In the genomic region with DNA sequence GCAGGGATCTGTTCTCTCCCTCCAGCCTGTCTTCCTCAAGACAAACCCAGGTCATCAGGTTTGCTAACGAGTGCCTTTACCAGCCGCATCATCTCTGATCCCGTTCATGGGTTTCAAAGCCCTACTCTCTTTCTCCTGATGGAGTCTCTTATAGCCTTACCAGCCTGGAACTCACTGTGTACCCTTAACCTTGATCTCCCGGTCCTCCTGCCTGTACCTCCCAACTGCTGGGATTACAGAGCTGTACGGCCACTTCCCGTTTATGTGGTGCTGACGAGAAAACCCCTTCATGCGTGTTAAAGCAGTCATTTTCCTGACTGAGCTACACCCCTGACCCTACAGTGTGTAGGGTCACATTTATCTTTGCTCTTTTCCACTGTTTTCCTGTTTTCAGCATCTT, we compare ENCODE assay signal across 13 mouse cellular contexts. TPM values are rescaled to one million over a fixed set of nuclear protein-coding genes. Genes with fewer than 3 reads are reported as not detected.
A peak's percentile ranks its signal among the peaks of the same experiment; 100 is the strongest.
DNase-seq lines count a peak whose midpoint lies in the region; ATAC-seq and TF ChIP-seq lines count a peak whose summit lies in the region.
"Had no signal": no experiment of that assay in that cellular context is flagged by ENCODE, and none has a peak within 500 bp of the region (broad histone marks: within the 10 kb centered on the region; RNA-seq: fewer than 3 reads in every experiment).

No protein-coding gene starts in this region.

- no peak overlapping the region for H3K4me2 ChIP-seq in kidney, embryonic 15.5 days
- H3K4me2 ChIP-seq: forebrain, embryonic 13.5 days; lung, embryonic 15.5 days had no signal

- no peak for TF ChIP-seq POLR2A in embryonic fibroblast, embryonic 13.5 days (IDR thresholded peaks at IDR 0.05; ENCODE audit: low read depth, low read length)

- no peaks in the 10 kb centered on the region for H3K79me3 ChIP-seq in C2C12 (ENCODE audit: low read depth)

- H3K4me1 ChIP-seq in kidney, embryonic 15.5 days, result peaks cover 31% of the 10 kb centered on the region
- H3K4me1 ChIP-seq in embryonic fibroblast, embryonic 13.5 days (ENCODE audit: control insufficient read depth, insufficient read depth, low read length), result peaks cover 18% of the 10 kb centered on the region
- H3K4me1 ChIP-seq: forebrain, embryonic 13.5 days had no signal

- 28% methylated on average over 8 of the region's 8 CpGs for WGBS in kidney, embryonic 15.5 days

- H3K79me2 ChIP-seq in C2C12 (ENCODE audit: control insufficient read depth, insufficient read depth), result no peaks in the 10 kb centered on the region

- no peaks in the 10 kb centered on the region for H3K27me3 ChIP-seq in kidney, embryonic 15.5 days
- H3K27me3 ChIP-seq in C2C12 (ENCODE audit: control insufficient read depth, insufficient read depth, insufficient read length), result no peaks in the 10 kb centered on the region
- H3K27me3 ChIP-seq: forebrain, embryonic 13.5 days; lung, embryonic 15.5 days had no signal

- H3K4me3 ChIP-seq in kidney, embryonic 15.5 days (replicated peaks), result no peak overlapping the region
- H3K4me3 ChIP-seq in C2C12 (ENCODE audit: insufficient read depth, poor library complexity, severe bottlenecking), result peak overlapping the region; percentile 18
- H3K4me3 ChIP-seq in embryonic fibroblast, embryonic 13.5 days (ENCODE audit: insufficient read depth, low read length), result no peak overlapping the region
- H3K4me3 ChIP-seq: forebrain, embryonic 13.5 days; lung, embryonic 15.5 days had no signal

- H3K27ac ChIP-seq in kidney, embryonic 15.5 days, result peak overlapping the region; percentile 81; the same call in 1 of the 2 replicates
- H3K27ac ChIP-seq in embryonic fibroblast, embryonic 13.5 days (ENCODE audit: insufficient read depth, low read length), result peak overlapping the region; percentile 64
- H3K27ac ChIP-seq: forebrain, embryonic 13.5 days; lung, embryonic 15.5 days had no signal

- peak; percentile 46; the same call in 1 of the 2 replicates for ATAC-seq in kidney, embryonic 15.5 days (replicated peaks; ENCODE audit: low FRiP score)
- 0 out of 2 replicates have a peak, but pooled peaks have one; percentile 21 for ATAC-seq in megakaryocyte progenitor cell, adult 5-6 weeks (replicated peaks; ENCODE audit: poor library complexity)
- ATAC-seq: forebrain, embryonic 13.5 days; midbrain, embryonic 16.5 days had no signal

- DNase-seq in kidney, adult 9 months, result no peak
- DNase-seq in layer of hippocampus, postnatal 14 days (ENCODE audit: low spot score in 2 of 2), result no peak
- no peak for DNase-seq in layer of hippocampus, postnatal 25 days (ENCODE audit: extremely low spot score in 1 of 2, low spot score in 1 of 2)
- DNase-seq in right cerebral cortex, postnatal 36 days (ENCODE audit: low spot score in 2 of 2), result no peak
- DNase-seq: embryo, embryonic 11 days had no signal

- H3K36me3 ChIP-seq in kidney, embryonic 15.5 days, result no peaks in the 10 kb centered on the region
- H3K36me3 ChIP-seq in C2C12 (ENCODE audit: control insufficient read depth, insufficient read depth), result no peaks in the 10 kb centered on the region
- H3K36me3 ChIP-seq: lung, embryonic 15.5 days had no signal

- H3K9me3 ChIP-seq in kidney, embryonic 15.5 days (replicated peaks), result no peaks in the 10 kb centered on the region
- H3K9me3 ChIP-seq: forebrain, embryonic 13.5 days; G1E; lung, embryonic 15.5 days had no signal

- no peak for TF ChIP-seq CTCF in C2C12 (IDR thresholded peaks at IDR 0.05; ENCODE audit: control insufficient read depth, insufficient read depth, insufficient read length)
- TF ChIP-seq CTCF in embryonic fibroblast, embryonic 13.5 days (IDR thresholded peaks at IDR 0.05; ENCODE audit: borderline replicate concordance, insufficient read depth, low read length), result no peak

- no peak overlapping the region for H3ac ChIP-seq in C2C12 (ENCODE audit: control insufficient read depth, insufficient read length, low read depth)

- no peak overlapping the region for H3K9ac ChIP-seq in kidney, embryonic 15.5 days
- H3K9ac ChIP-seq: forebrain, embryonic 13.5 days; lung, embryonic 15.5 days had no signal

TF ChIP-seq in C2C12, 6 proteins besides CTCF, POLR2A, EP300 and RAD21:
- TF ChIP-seq FOSL1 (IDR thresholded peaks at IDR 0.05; ENCODE audit: insufficient read depth, low read length, poor library complexity, severe bottlenecking) (no peak), CEBPB (IDR thresholded peaks at IDR 0.05; ENCODE audit: low read depth) (no peak), MAX (IDR thresholded peaks at IDR 0.05) (no peak), MYOG (IDR thresholded peaks at IDR 0.05; ENCODE audit: control insufficient read depth, extremely low read depth, insufficient read length) (no peak), MYOD1 (IDR thresholded peaks at IDR 0.05; ENCODE audit: control insufficient read depth, insufficient read length, low read depth) (no peak), USF1 (IDR thresholded peaks at IDR 0.05; ENCODE audit: low read depth) (no peak)

RNA-seq across cellular contexts. Expression of a gene that starts 39.4 kb away (rescaled TPM):
- 16.8 and 17.1 TPM in 2 replicates for polyA plus RNA-seq in kidney, embryonic 15.5 days (2015; fragmentation: Nextera tagmentation; extraction: Ambion mirVana)
- 6.6 TPM for polyA plus RNA-seq in C2C12 (2012; fragmentation: generic; extraction: Trizol)
- polyA plus RNA-seq in embryonic fibroblast, embryonic 13.5 days (2011; ENCODE audit: insufficient read length, low read depth, missing spikeins), result 25.1 and 33.9 TPM in 2 replicates
- 62.9 and 66.8 TPM in 2 replicates for total RNA-seq in megakaryocyte progenitor cell, adult 5-6 weeks (2015)
- total RNA-seq in megakaryocyte progenitor cell, adult 5-6 weeks (2017), result 43.6 and 57.8 TPM in 2 replicates
- total RNA-seq in layer of hippocampus, postnatal 14 days (2021), result 10 to 100 TPM; 58.2 to 58.9 TPM
- 10 to 100 TPM; 52.4 to 59.1 TPM for total RNA-seq in layer of hippocampus, postnatal 25 days (2021)

RNA-seq across cellular contexts. Expression of a gene that starts 43.4 kb away (rescaled TPM):
- polyA plus RNA-seq in kidney, embryonic 15.5 days (2015; fragmentation: Nextera tagmentation; extraction: Ambion mirVana), result 78.3 and 78.4 TPM in 2 replicates
- 76.0 TPM for polyA plus RNA-seq in C2C12 (2012; fragmentation: generic; extraction: Trizol)
- 55.7 and 72.1 TPM in 2 replicates for polyA plus RNA-seq in embryonic fibroblast, embryonic 13.5 days (2011; ENCODE audit: insufficient read length, low read depth, missing spikeins)
- total RNA-seq in megakaryocyte progenitor cell, adult 5-6 weeks (2015), result 20.0 and 23.2 TPM in 2 replicates
- total RNA-seq in megakaryocyte progenitor cell, adult 5-6 weeks (2017), result 106 and 114 TPM in 2 replicates
- total RNA-seq in layer of hippocampus, postnatal 14 days (2021), result 100 to 1,000 TPM in 1 of 2 experiments, 10 to 100 TPM in 1; 96.6 to 110 TPM
- 100 to 1,000 TPM; 109 to 110 TPM for total RNA-seq in layer of hippocampus, postnatal 25 days (2021)
